Mouse (Mus musculus) heart, embryonic 14.5 days (tissue): ENCODE data around the gene Olfr105-ps. TPM values are rescaled to one million over a fixed set of nuclear protein-coding genes. Genes with fewer than 3 reads are reported as not detected.

Experiments
- ATAC-seq: fragments of 200-750 bp; cut with Nextera tagmentation; 2 replicates; pipeline ENCODE4 v1.8.0; 2017; ENCODE audit warnings: low read depth, moderate TSS enrichment; ENCODE audit not compliant: insufficient number of reproducible peaks, insufficient read depth, low FRiP score
- H3K27ac ChIP-seq, 2 experiments: fragments of 200-500 bp in 1 of 2; fragments of 300-500 bp in 1 of 2; sonication (generic) in 1 of 2; replicated peaks in 1 of 2; 2 replicates each; pipeline ENCODE4 v1.5.1; 2012 to 2014; ENCODE audit warnings: low read depth in 2 of 2, low read length in 2 of 2, control low read depth in 1 of 2, mild to moderate bottlenecking in 1 of 2, mixed read lengths in 1 of 2; ENCODE audit not compliant: control insufficient read depth in 1 of 2, insufficient read depth in 1 of 2
- H3K27me3 ChIP-seq: fragments of 300-500 bp; sonication (generic); 2 replicates; pipeline ENCODE4 v1.6.1; 2014; ENCODE audit warnings: mild to moderate bottlenecking, low read length, control low read depth; ENCODE audit not compliant: control insufficient read depth, insufficient read depth
- H3K36me3 ChIP-seq: fragments of 300-500 bp; sonication (generic); 2 replicates; pipeline ENCODE4 v1.6.1; 2014; ENCODE audit warnings: mild to moderate bottlenecking, control low read depth, low read length, mixed read lengths; ENCODE audit not compliant: control insufficient read depth, insufficient read depth
- H3K4me1 ChIP-seq, 2 experiments: fragments of 200-500 bp in 1 of 2; fragments of 300-500 bp in 1 of 2; sonication (generic) in 1 of 2; 2 replicates each; pipeline ENCODE4 v1.6.1; 2012 to 2014; ENCODE audit warnings: low read length in 2 of 2, control low read depth in 1 of 2, mixed read lengths in 1 of 2; ENCODE audit not compliant: control insufficient read depth in 2 of 2, insufficient read depth in 2 of 2
- H3K4me2 ChIP-seq: fragments of 300-500 bp; sonication (generic); 2 replicates; pipeline ENCODE4 v1.6.1; 2014; ENCODE audit warnings: mild to moderate bottlenecking, low read length
- H3K4me3 ChIP-seq, 2 experiments: fragments of 200-500 bp in 1 of 2; fragments of 300-500 bp in 1 of 2; sonication (generic) in 1 of 2; 2 replicates each; pipeline ENCODE4 v1.5.1; 2012 to 2014; ENCODE audit warnings: low read length in 2 of 2, mild to moderate bottlenecking in 2 of 2, control low read depth in 1 of 2, low read depth in 1 of 2, moderate library complexity in 1 of 2; ENCODE audit not compliant: control insufficient read depth in 1 of 2, insufficient read depth in 1 of 2
- H3K9ac ChIP-seq: fragments of 300-500 bp; sonication (generic); 2 replicates; pipeline ENCODE4 v1.6.1; 2014; ENCODE audit warnings: mild to moderate bottlenecking, low read length
- H3K9me3 ChIP-seq: fragments of 300-500 bp; sonication (generic); 2 replicates; pipeline ENCODE4 v1.6.1; 2016; ENCODE audit warnings: low read length, control low read depth; ENCODE audit not compliant: control insufficient read depth
- WGBS: fragments of 180-500 bp; shearing (Covaris S2); extraction: QIAGEN DNeasy Blood & Tissue Kit; methylation state at CpG from one replicate; pipeline ENCODE4 v1.1.7; 2014; 5-methylcytosine and 5-hydroxymethylcytosine counted together
- polyA plus RNA-seq: library from polyadenylated mRNA; unstranded; fragments of >200 nt; fragmentation: Nextera tagmentation; extraction: Ambion mirVana; gene quantifications from 2 replicates; pipeline ENCODE4 v1.2.1, GENCODE M21; 2014

The Olfr105-ps gene
- polyA plus RNA-seq: not detected in 2 replicates

DNA sequence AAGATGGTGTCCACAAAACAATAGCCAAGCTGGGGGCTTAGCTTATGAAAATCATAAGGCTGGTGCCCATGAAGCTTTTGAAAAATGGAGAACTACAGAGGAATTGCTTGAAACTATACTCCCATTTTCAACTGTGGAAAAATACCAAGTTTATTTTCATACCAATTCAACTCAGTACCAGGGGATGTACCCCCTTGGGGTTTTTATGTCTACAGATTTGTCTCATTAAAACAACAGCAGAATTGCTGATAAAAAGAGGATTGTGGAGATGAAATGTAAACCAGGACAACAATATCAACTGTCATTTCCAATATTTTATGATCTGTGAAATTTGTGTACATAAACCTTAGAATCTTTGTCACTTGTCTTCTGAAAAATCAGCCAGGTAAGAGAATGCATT lies at the start of gene Olfr105-ps:
Gene Olfr105-ps (plus strand): TSS at position 301 of the 400 bp plus-strand sequence.
- no peak for ATAC-seq
- no peak within 1 kb of the TSS for H3K27ac ChIP-seq
- no peak within 1 kb of the TSS for H3K4me3 ChIP-seq
- H3K9me3 ChIP-seq: no peaks in the 10 kb centered on the region
- H3K9ac ChIP-seq: no peak within 1 kb of the TSS
- no peaks in the 10 kb centered on the region for H3K36me3 ChIP-seq
- H3K4me2 ChIP-seq: no peak within 1 kb of the TSS
- no peaks in the 10 kb centered on the region for H3K4me1 ChIP-seq
- no peaks in the 10 kb centered on the region for H3K27me3 ChIP-seq

DNA sequence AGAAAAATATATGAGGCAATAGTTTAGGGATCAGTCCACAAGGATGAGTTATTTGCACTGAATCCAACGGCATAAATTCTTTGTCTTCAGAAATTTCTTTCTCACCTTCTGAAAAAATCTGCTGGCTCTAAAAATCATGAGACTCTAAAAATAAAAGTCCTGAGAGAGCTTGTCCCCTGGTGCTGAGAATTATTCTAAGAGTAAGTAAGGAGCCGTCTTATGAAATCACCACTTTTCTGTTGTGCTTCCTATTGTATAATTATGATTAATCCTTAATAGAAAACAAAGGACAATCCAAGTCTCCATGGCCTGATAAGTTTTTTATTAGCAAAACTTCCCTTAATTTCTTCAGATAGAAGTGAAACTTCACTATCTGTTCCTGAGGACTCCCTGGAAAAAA lies 39.2 kb upstream of the Olfr105-ps start, which contains the start of gene Olfr103:
Gene Olfr103 (minus strand): TSS at position 101 of the 400 bp plus-strand sequence.
- Histone ChIP-seq H3K9me3 (0 out of 2 replicates have a peak, but pooled peaks cover 2% of the 10 kb centered on the region), H3K9ac (no peak within 1 kb of the TSS), H3K36me3 (no peaks in the 10 kb centered on the region), H3K4me1 (no peaks in the 10 kb centered on the region), H3K4me3 (no peak within 1 kb of the TSS), H3K4me2 (no peak within 1 kb of the TSS), H3K27me3 (no peaks in the 10 kb centered on the region), H3K27ac (no peak within 1 kb of the TSS)
- ATAC-seq: no peak
- WGBS: 80% methylated on average over 2 of the region's 2 CpGs

DNA sequence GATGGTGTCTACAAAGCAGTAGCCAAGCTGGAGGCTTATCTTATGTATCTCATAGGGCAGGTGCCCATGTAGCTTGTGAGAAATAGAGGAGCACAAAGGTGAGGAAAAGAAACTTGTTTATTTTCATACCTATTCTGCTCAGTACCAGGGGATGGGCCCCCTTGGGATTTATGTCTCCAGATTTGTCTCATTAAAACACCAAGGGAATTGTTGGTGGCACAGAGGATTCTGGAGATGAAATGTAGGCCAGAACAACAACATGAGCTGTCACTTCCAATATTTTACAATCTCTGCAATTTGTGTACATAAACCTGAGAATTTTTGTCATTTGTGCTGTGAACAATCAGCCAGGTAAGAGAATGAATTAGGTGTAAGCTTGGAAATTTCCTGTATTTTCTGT lies 19.6 kb upstream of the Olfr105-ps start, which contains the start of gene Olfr104-ps:
Gene Olfr104-ps (plus strand): TSS at position 301 of the 400 bp plus-strand sequence.
- H3K36me3 ChIP-seq: no peaks in the 10 kb centered on the region
- H3K4me1 ChIP-seq: no peaks in the 10 kb centered on the region
- H3K27me3 ChIP-seq: no peaks in the 10 kb centered on the region
- no peak for ATAC-seq
- H3K4me3 ChIP-seq: no peak within 1 kb of the TSS
- H3K4me2 ChIP-seq: no peak within 1 kb of the TSS
- no peak within 1 kb of the TSS for H3K27ac ChIP-seq
- H3K9me3 ChIP-seq: no peaks in the 10 kb centered on the region
- no peak within 1 kb of the TSS for H3K9ac ChIP-seq

DNA sequence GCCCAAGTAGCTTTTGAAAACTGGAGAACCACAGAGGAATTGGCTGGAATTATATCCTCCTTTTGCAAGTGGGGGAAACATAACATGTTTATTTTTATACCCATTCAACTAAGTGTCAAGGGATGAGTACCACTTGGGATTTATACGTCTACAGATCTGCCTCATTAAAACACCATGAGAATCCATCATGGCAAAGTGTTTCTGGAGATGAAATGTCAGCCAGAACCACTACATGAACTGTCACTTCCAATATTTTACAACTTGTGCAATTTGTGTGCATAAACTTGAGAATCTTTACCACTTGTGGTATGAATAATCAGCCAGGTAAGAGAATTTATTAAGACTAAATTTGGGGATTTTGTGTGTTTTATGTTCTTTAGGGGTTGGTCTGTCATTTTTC lies 11.3 kb downstream of the Olfr105-ps start, which contains the start of gene Olfr106-ps:
Gene Olfr106-ps (plus strand): TSS at position 301 of the 400 bp plus-strand sequence.
- Histone ChIP-seq H3K27ac (no peak within 1 kb of the TSS), H3K4me1 (no peaks in the 10 kb centered on the region), H3K36me3 (no peaks in the 10 kb centered on the region), H3K4me2 (no peak within 1 kb of the TSS), H3K4me3 (no peak within 1 kb of the TSS), H3K9me3 (no peaks in the 10 kb centered on the region), H3K27me3 (no peaks in the 10 kb centered on the region), H3K9ac (no peak within 1 kb of the TSS)
- ATAC-seq: no peak
- 56% methylated on average over 1 of the region's 1 CpGs for WGBS

DNA sequence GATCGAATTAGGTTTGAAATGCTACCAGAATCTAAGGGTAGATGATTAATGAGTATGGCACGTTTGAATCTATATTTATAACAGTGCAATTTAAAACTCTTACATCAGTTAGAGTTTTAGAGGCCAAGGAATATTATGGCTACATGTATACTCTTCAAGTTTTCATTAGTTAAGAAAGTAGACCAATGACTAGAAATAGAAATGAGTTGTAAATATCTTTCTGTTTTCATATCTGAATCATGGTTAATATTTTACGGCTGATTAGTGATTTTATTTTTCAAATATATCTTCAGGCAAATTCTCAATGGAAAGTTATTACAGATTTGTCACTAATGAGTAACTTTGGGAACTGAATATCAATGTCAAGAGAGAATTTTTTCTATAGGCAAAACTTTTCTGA lies 20.1 kb downstream of the Olfr105-ps start, which contains the start of gene Olfr107:
Gene Olfr107 (plus strand): TSS at position 301 of the 400 bp plus-strand sequence.
- Histone ChIP-seq H3K4me1 (no peaks in the 10 kb centered on the region), H3K9me3 (no peaks in the 10 kb centered on the region), H3K36me3 (no peaks in the 10 kb centered on the region), H3K4me3 (no peak within 1 kb of the TSS), H3K27ac (no peak within 1 kb of the TSS), H3K4me2 (no peak within 1 kb of the TSS), H3K9ac (no peak within 1 kb of the TSS), H3K27me3 (no peaks in the 10 kb centered on the region)
- ATAC-seq: no peak
- 59% methylated on average over 3 of the region's 3 CpGs for WGBS

DNA sequence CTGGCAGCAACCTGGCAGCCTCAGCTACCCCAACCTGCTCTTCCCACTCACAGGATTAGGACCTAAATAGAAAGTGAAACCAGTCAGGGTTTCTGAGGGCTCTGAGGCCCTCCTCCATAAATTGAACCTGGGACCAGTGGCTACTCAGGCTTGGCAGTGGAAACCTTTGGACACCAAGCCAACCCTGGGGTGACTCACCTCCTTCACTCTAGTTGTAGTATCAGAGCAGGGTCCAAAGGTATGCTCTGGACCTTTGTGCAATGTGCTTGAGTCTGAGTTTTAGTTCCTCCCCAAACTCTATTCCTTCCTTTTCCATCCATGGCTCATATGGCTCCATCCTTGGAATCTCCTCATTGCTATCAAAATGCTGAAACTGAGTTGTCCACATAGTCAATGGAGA lies 34.5 kb downstream of the Olfr105-ps start:
- Histone ChIP-seq H3K9ac (no peak overlapping the region), H3K9me3 (no peaks in the 10 kb centered on the region), H3K27me3 (no peaks in the 10 kb centered on the region), H3K4me1 (no peaks in the 10 kb centered on the region), H3K4me3 (no peak overlapping the region), H3K4me2 (no peak overlapping the region), H3K27ac (no peak overlapping the region), H3K36me3 (no peaks in the 10 kb centered on the region)
- ATAC-seq: no peak

Other genes starting within 250 kb of the Olfr105-ps start
- not detected in 2 replicates for gene Olfr93, start 217.5 kb upstream of the Olfr105-ps start, polyA plus RNA-seq
- gene Ubd, start 185.1 kb upstream of the Olfr105-ps start, polyA plus RNA-seq: not detected in 2 replicates
- gene Olfr94, start 178.0 kb upstream of the Olfr105-ps start, polyA plus RNA-seq: not detected in 2 replicates
- not detected in 2 replicates for gene Olfr95, start 165.9 kb upstream of the Olfr105-ps start, polyA plus RNA-seq
- not detected in 2 replicates for gene Olfr96, start 158.9 kb upstream of the Olfr105-ps start, polyA plus RNA-seq
- not detected in 2 replicates for gene Olfr97, start 141.7 kb upstream of the Olfr105-ps start, polyA plus RNA-seq
- gene Olfr98, start 115.3 kb upstream of the Olfr105-ps start, polyA plus RNA-seq: not detected in 2 replicates
- gene H2-M3, start 108.8 kb upstream of the Olfr105-ps start, polyA plus RNA-seq: 1.1 and 2.1 TPM in 2 replicates
- not detected in 2 replicates for gene Olfr99, start 95.6 kb upstream of the Olfr105-ps start, polyA plus RNA-seq
- gene Olfr101, start 74.7 kb upstream of the Olfr105-ps start, polyA plus RNA-seq: not detected in 2 replicates
- not detected in 2 replicates for gene Olfr102, start 62.0 kb upstream of the Olfr105-ps start, polyA plus RNA-seq
- not detected in 2 replicates for gene Olfr103, start 39.3 kb upstream of the Olfr105-ps start, polyA plus RNA-seq
- not detected in 2 replicates for gene Olfr104-ps, start 19.5 kb upstream of the Olfr105-ps start, polyA plus RNA-seq
- gene Olfr106-ps, start 11.4 kb downstream of the Olfr105-ps start, polyA plus RNA-seq: not detected in 2 replicates
- gene Olfr107, start 20.2 kb downstream of the Olfr105-ps start, polyA plus RNA-seq: not detected in 2 replicates
- not detected in 2 replicates for gene Olfr108, start 66.4 kb downstream of the Olfr105-ps start, polyA plus RNA-seq
- not detected in 2 replicates for gene Olfr109, start 79.9 kb downstream of the Olfr105-ps start, polyA plus RNA-seq
- gene H2-M2, start 104.5 kb downstream of the Olfr105-ps start, polyA plus RNA-seq: not detected in 2 replicates
- not detected in 2 replicates for gene Olfr110, start 113.4 kb downstream of the Olfr105-ps start, polyA plus RNA-seq
- gene Olfr111, start 129.0 kb downstream of the Olfr105-ps start, polyA plus RNA-seq: 0.08 TPM in 1 of 2 replicates, not detected in the other
- gene Olfr112, start 190.4 kb downstream of the Olfr105-ps start, polyA plus RNA-seq: not detected in 2 replicates
- gene Olfr113, start 198.6 kb downstream of the Olfr105-ps start, polyA plus RNA-seq: not detected in 2 replicates
- gene Olfr114, start 213.7 kb downstream of the Olfr105-ps start, polyA plus RNA-seq: not detected in 2 replicates
- gene Olfr115, start 248.1 kb downstream of the Olfr105-ps start, polyA plus RNA-seq: not detected in 2 replicates
- gene Olfr116, start 248.2 kb downstream of the Olfr105-ps start, polyA plus RNA-seq: not detected in 2 replicates